Mouse (Mus musculus) hindbrain, postnatal 0 days (tissue): ENCODE measurements around the gene Cep128. TPM values are rescaled to one million over a fixed set of nuclear protein-coding genes. Genes with fewer than 3 reads are reported as not detected.

Experiments used
- ATAC-seq: fragments of 200-750 bp; cut with Nextera tagmentation; 2 replicates; pipeline ENCODE4 v1.8.0; 2017; ENCODE audit warnings: mild to moderate bottlenecking, moderate TSS enrichment, moderate library complexity
- DNase-seq: peaks from one replicate; pipeline ENCODE4 v3.0.0-alpha.2; 2015; ENCODE audit warnings: low spot score
- H3K27ac ChIP-seq: fragments of 300-500 bp; sonication (generic); 2 replicates; pipeline ENCODE4 v1.5.1; 2014; ENCODE audit warnings: mild to moderate bottlenecking
- H3K27me3 ChIP-seq: fragments of 300-500 bp; sonication (generic); 2 replicates; pipeline ENCODE4 v1.6.1; 2014; ENCODE audit warnings: low read length, mixed read lengths; ENCODE audit not compliant: insufficient read depth
- H3K36me3 ChIP-seq: fragments of 300-500 bp; sonication (generic); 2 replicates; pipeline ENCODE4 v1.6.1; 2014; ENCODE audit warnings: low read length, mixed read lengths; ENCODE audit not compliant: insufficient read depth
- H3K4me1 ChIP-seq: fragments of 300-500 bp; sonication (generic); 2 replicates; pipeline ENCODE4 v1.6.1; 2014; ENCODE audit warnings: antibody characterized with exemption, low read length, mixed read lengths; ENCODE audit not compliant: insufficient read depth
- H3K4me2 ChIP-seq: fragments of 300-500 bp; sonication (generic); 2 replicates; pipeline ENCODE4 v1.6.1; 2014; ENCODE audit warnings: low read depth, mild to moderate bottlenecking, low read length, moderate library complexity, mixed read lengths
- H3K4me3 ChIP-seq: fragments of 300-500 bp; sonication (generic); 2 replicates; pipeline ENCODE4 v1.5.1; 2014; ENCODE audit warnings: low read length
- H3K9ac ChIP-seq: fragments of 300-500 bp; sonication (generic); replicated peaks from 2 replicates; pipeline ENCODE4 v1.6.1; 2014; ENCODE audit warnings: mild to moderate bottlenecking, low read length, moderate library complexity, mixed read lengths
- H3K9me3 ChIP-seq: fragments of 300-500 bp; sonication (generic); 2 replicates; pipeline ENCODE4 v1.6.1; 2016; ENCODE audit warnings: low read length, mixed read lengths
- CTCF ChIP-seq: IDR thresholded peaks from 2 replicates; pipeline ENCODE4 v1.5.1; 2016; ENCODE audit warnings: antibody characterized with exemption, control low read depth, low read depth
- WGBS: fragments of 180-500 bp; shearing (Covaris S2); extraction: QIAGEN DNeasy Blood & Tissue Kit; methylation state at CpG from one replicate; pipeline ENCODE4 v1.1.7; 2014; 5-methylcytosine and 5-hydroxymethylcytosine counted together
- polyA plus RNA-seq: library from polyadenylated mRNA; unstranded; fragments of >200 nt; fragmentation: Nextera tagmentation; extraction: Ambion mirVana; gene quantifications from 2 replicates; pipeline ENCODE4 v1.2.1, GENCODE M21; 2015
- total RNA-seq: library from RNA; depleted of rRNA; stranded (reverse); fragments of >200 nt; gene quantifications from 2 replicates; pipeline ENCODE4 v1.2.3, GENCODE M21; 2014

Cep128 gene
- total and polyA plus RNA-seq, 2 experiments from 2014 or later = 3.0 to 4.4 TPM

GRCm38 (mm10) chr12:91066286-91067082, 317.7 kb downstream of the Cep128 start:
- ATAC-seq (no peak; the same call in 1 of the 2 replicates), DNase-seq (peak; percentile 10)
- WGBS = 28% methylated on average over 5 of the region's 5 CpGs
- Histone ChIP-seq H3K4me2 (no peak overlapping the region), H3K27ac (no peak overlapping the region), H3K27me3 (no peaks in the 10 kb centered on the region), H3K4me1 (no peaks in the 10 kb centered on the region; the same call in 1 of the 2 replicates), H3K9ac (no peak overlapping the region), H3K9me3 (no peaks in the 10 kb centered on the region), H3K36me3 (no peaks in the 10 kb centered on the region), H3K4me3 (no peak overlapping the region)
- TF ChIP-seq CTCF = no peak

- Histone ChIP-seq H3K36me3 (no peaks in the 10 kb centered on the region), H3K9ac (no peak overlapping the region), H3K4me2 (no peak overlapping the region), H3K9me3 (no peaks in the 10 kb centered on the region), H3K27ac (no peak overlapping the region), H3K4me3 (no peak overlapping the region), H3K27me3 (no peaks in the 10 kb centered on the region), H3K4me1 (no peaks in the 10 kb centered on the region; the same call in 1 of the 2 replicates)
- no peak for ATAC-seq
- 74% methylated on average over 3 of the region's 3 CpGs for WGBS
- no peak for TF ChIP-seq CTCF
- no peak for DNase-seq
Measured at GRCm38 (mm10) chr12:91065423-91065822, 318.8 kb downstream of the Cep128 start.

GRCm38 (mm10) chr12:91064368-91064999, 319.7 kb downstream of the Cep128 start:
- no peaks in the 10 kb centered on the region for H3K36me3 ChIP-seq
- H3K4me3 ChIP-seq = no peak overlapping the region
- DNase-seq (no peak), ATAC-seq (no peak)
- no peak overlapping the region for H3K27ac ChIP-seq
- TF ChIP-seq CTCF = no peak
- H3K4me2 ChIP-seq = no peak overlapping the region
- no peaks in the 10 kb centered on the region; the same call in 1 of the 2 replicates for H3K4me1 ChIP-seq
- H3K27me3 ChIP-seq = no peaks in the 10 kb centered on the region
- H3K9ac ChIP-seq = no peak overlapping the region
- no peaks in the 10 kb centered on the region for H3K9me3 ChIP-seq

- Histone ChIP-seq H3K4me3 (no peak overlapping the region), H3K4me2 (no peak overlapping the region), H3K4me1 (no peaks in the 10 kb centered on the region; the same call in 1 of the 2 replicates), H3K27ac (no peak overlapping the region), H3K36me3 (no peaks in the 10 kb centered on the region), H3K9me3 (no peaks in the 10 kb centered on the region), H3K27me3 (no peaks in the 10 kb centered on the region), H3K9ac (no peak overlapping the region)
- WGBS = 84% methylated on average over 4 of the region's 4 CpGs
- TF ChIP-seq CTCF = no peak
- no peak for ATAC-seq
- DNase-seq = no peak
Measured at GRCm38 (mm10) chr12:91063337-91064015, 320.7 kb downstream of the Cep128 start.

GRCm38 (mm10) chr12:91062681-91063080, 321.5 kb downstream of the Cep128 start:
- WGBS = 63% methylated on average over 4 of the region's 4 CpGs
- Histone ChIP-seq H3K9ac (no peak overlapping the region), H3K27me3 (no peaks in the 10 kb centered on the region), H3K27ac (no peak overlapping the region), H3K4me3 (no peak overlapping the region), H3K4me1 (no peaks in the 10 kb centered on the region; the same call in 1 of the 2 replicates), H3K9me3 (no peaks in the 10 kb centered on the region), H3K36me3 (no peaks in the 10 kb centered on the region), H3K4me2 (no peak overlapping the region)
- ATAC-seq (no peak), DNase-seq (no peak)
- no peak for TF ChIP-seq CTCF

GRCm38 (mm10) chr12:91059704-91060318, 324.4 kb downstream of the Cep128 start:
- no peaks in the 10 kb centered on the region for H3K4me1 ChIP-seq
- 83% methylated on average over 12 of the region's 12 CpGs for WGBS
- H3K27me3 ChIP-seq = no peaks in the 10 kb centered on the region
- H3K27ac ChIP-seq = no peak overlapping the region
- DNase-seq (no peak), ATAC-seq (no peak)
- H3K4me2 ChIP-seq = no peak overlapping the region
- no peak for TF ChIP-seq CTCF
- no peaks in the 10 kb centered on the region for H3K9me3 ChIP-seq
- no peaks in the 10 kb centered on the region for H3K36me3 ChIP-seq
- H3K4me3 ChIP-seq = no peak overlapping the region
- H3K9ac ChIP-seq = no peak overlapping the region
